Mouse (Mus musculus) myocyte (in vitro differentiated cells): ENCODE data around the gene Fat3. TPM values are rescaled to one million over a fixed set of nuclear protein-coding genes. Genes with fewer than 3 reads are reported as not detected.

Experiments used
- H3K27me3 ChIP-seq: one replicate; pipeline ENCODE4 v1.6.1; 2011; ENCODE audit not compliant: control insufficient read depth, insufficient read depth, insufficient read length
- H3K36me3 ChIP-seq: one replicate; pipeline ENCODE4 v1.6.1; 2011; ENCODE audit not compliant: control insufficient read depth, insufficient read depth
- H3K4me2 ChIP-seq: one replicate; pipeline ENCODE4 v1.6.1; 2011; ENCODE audit warnings: low read depth, control low read depth
- H3K4me3 ChIP-seq: one replicate; pipeline ENCODE4 v1.5.1; 2011; ENCODE audit warnings: mild to moderate bottlenecking, control low read depth, moderate library complexity
- H3K79me2 ChIP-seq: one replicate; pipeline ENCODE4 v1.6.1; 2011; ENCODE audit not compliant: control insufficient read depth, insufficient read depth
- H3ac ChIP-seq: one replicate; pipeline ENCODE4 v1.6.1; 2011; ENCODE audit not compliant: control insufficient read depth, insufficient read length
- CEBPB ChIP-seq: IDR thresholded peaks from 2 replicates; pipeline ENCODE4 v1.6.1; 2011; ENCODE audit warnings: mild to moderate bottlenecking, moderate library complexity; ENCODE audit not compliant: poor library complexity, insufficient read depth, severe bottlenecking
- E2F4 ChIP-seq: IDR thresholded peaks from one replicate; pipeline ENCODE4 v1.6.1; 2011; ENCODE audit warnings: mild to moderate bottlenecking, control low read depth, moderate library complexity; ENCODE audit not compliant: insufficient read depth
- MAX ChIP-seq: IDR thresholded peaks from one replicate; pipeline ENCODE4 v1.6.1; 2011; ENCODE audit warnings: low read depth, mild to moderate bottlenecking, control low read depth
- MYOD1 ChIP-seq, 3 experiments: IDR thresholded peaks; one replicate each; pipeline ENCODE4 v1.6.1; 2011; ENCODE audit warnings: control low read depth in 2 of 3, low read depth in 2 of 3, mild to moderate bottlenecking in 2 of 3, moderate library complexity in 1 of 3; ENCODE audit not compliant: insufficient read length in 2 of 3, control insufficient read depth in 1 of 3
- MYOG ChIP-seq, 3 experiments: IDR thresholded peaks; one replicate each; pipeline ENCODE4 v1.6.1; 2011; ENCODE audit warnings: control low read depth in 2 of 3, low read depth in 2 of 3, mild to moderate bottlenecking in 2 of 3; ENCODE audit not compliant: insufficient read length in 2 of 3, control insufficient read depth in 1 of 3, insufficient read depth in 1 of 3
- POLR2A ChIP-seq: IDR thresholded peaks from one replicate; pipeline ENCODE4 v1.6.1; 2011; ENCODE audit warnings: low read depth, mild to moderate bottlenecking, control low read depth, moderate library complexity; ENCODE audit not compliant: insufficient read length
- POLR2AphosphoS2 ChIP-seq: IDR thresholded peaks from one replicate; pipeline ENCODE4 v1.6.1; 2011; ENCODE audit warnings: low read depth, control low read depth; ENCODE audit not compliant: insufficient read length
- REST ChIP-seq: IDR thresholded peaks from one replicate; pipeline ENCODE4 v1.6.1; 2011; ENCODE audit warnings: mild to moderate bottlenecking, control low read depth, moderate library complexity; ENCODE audit not compliant: insufficient read depth, insufficient read length
- SRF ChIP-seq: IDR thresholded peaks from one replicate; pipeline ENCODE4 v1.6.1; 2011; ENCODE audit warnings: low read depth; ENCODE audit not compliant: control insufficient read depth, insufficient read length
- TCF12 ChIP-seq: IDR thresholded peaks from one replicate; pipeline ENCODE4 v1.6.1; 2011; ENCODE audit warnings: mild to moderate bottlenecking, control low read depth; ENCODE audit not compliant: poor library complexity, insufficient read depth, severe bottlenecking
- TCF3 ChIP-seq: IDR thresholded peaks from one replicate; pipeline ENCODE4 v1.6.1; 2011; ENCODE audit warnings: low read depth, control low read depth; ENCODE audit not compliant: insufficient read length
- USF1 ChIP-seq: IDR thresholded peaks from one replicate; pipeline ENCODE4 v1.6.1; 2011; ENCODE audit warnings: low read depth, mild to moderate bottlenecking, control low read depth, moderate library complexity
- polyA plus RNA-seq: library from polyadenylated mRNA; unstranded; fragments of >200 nt; fragmentation: generic; extraction: Trizol; gene quantifications from one replicate; pipeline ENCODE4 v1.2.1, GENCODE M21; 2012; ENCODE audit warnings: missing spikeins

Gene Fat3
- polyA plus RNA-seq, 1 experiment = not detected

DNA sequence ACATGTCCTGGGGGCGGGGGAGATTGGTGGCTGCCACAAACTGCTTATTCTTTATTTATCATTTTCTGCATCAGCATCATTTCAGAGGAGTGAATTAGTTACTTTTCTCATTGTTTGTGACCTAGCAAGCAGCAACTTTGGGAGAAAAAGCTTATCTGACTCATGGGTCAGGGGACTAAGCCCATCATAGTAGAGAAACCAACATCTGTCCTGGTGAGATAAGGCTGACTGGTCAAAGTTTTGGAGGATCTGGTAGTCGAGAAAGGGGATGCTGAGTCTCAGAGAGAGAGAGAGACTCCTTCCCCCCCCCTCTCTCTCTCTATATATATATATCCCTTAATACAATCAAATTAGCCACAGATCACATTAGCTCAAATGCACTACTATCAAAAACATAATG lies 273.7 kb downstream of the Fat3 start:
- no peak for TF ChIP-seq POLR2AphosphoS2
- no peak for TF ChIP-seq TCF12
- no peak for TF ChIP-seq E2F4
- no peak for TF ChIP-seq MAX
- TF ChIP-seq MYOG (IDR thresholded peaks at IDR 0.05; ENCODE audit: control insufficient read depth in 1 of 3, insufficient read depth in 1 of 3, insufficient read length in 2 of 3, low read depth in 2 of 3) = no peak
- TF ChIP-seq CEBPB = no peak
- no peak for TF ChIP-seq USF1
- no peak for TF ChIP-seq MYOD1 (IDR thresholded peaks at IDR 0.05; ENCODE audit: control insufficient read depth in 1 of 3, insufficient read length in 2 of 3, low read depth in 2 of 3)
- TF ChIP-seq TCF3 = no peak
- no peak for TF ChIP-seq SRF
- TF ChIP-seq POLR2A = no peak
- TF ChIP-seq REST = no peak
- Histone ChIP-seq H3K36me3 (no peaks in the 10 kb centered on the region), H3K27me3 (peaks cover 12% of the 10 kb centered on the region), H3K79me2 (no peaks in the 10 kb centered on the region), H3K4me2 (no peak overlapping the region), H3ac (no peak overlapping the region), H3K4me3 (no peak overlapping the region)

DNA sequence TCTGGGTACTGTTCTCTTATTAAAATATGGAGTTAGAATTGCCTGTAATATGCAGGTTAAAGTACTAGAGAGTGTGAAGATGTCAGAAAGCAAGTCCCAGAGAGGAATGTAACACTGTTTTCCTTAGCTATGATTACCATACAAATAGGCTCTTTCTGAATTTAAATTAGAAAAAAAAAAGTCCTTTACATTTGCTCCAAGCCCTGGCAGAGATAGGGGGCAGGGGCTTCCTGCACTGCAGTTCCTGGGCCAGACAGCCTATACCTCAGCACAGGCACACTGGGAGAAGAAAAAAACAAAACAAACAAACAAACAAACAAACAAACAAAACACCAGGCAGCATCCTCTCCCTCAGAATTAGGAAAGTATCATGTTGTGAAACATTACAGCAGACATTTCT lies 274.5 kb downstream of the Fat3 start:
- Histone ChIP-seq H3K4me2 (no peak overlapping the region), H3K4me3 (no peak overlapping the region), H3ac (no peak overlapping the region), H3K79me2 (no peaks in the 10 kb centered on the region), H3K36me3 (no peaks in the 10 kb centered on the region), H3K27me3 (peaks cover 11% of the 10 kb centered on the region)
- TF ChIP-seq MAX (no peak), MYOG (IDR thresholded peaks at IDR 0.05; ENCODE audit: control insufficient read depth in 1 of 3, insufficient read depth in 1 of 3, insufficient read length in 2 of 3, low read depth in 2 of 3) (no peak), USF1 (no peak), SRF (no peak), TCF12 (no peak), MYOD1 (IDR thresholded peaks at IDR 0.05; ENCODE audit: control insufficient read depth in 1 of 3, insufficient read length in 2 of 3, low read depth in 2 of 3) (no peak), REST (no peak), TCF3 (no peak), POLR2AphosphoS2 (no peak), POLR2A (no peak), E2F4 (no peak), CEBPB (no peak)

DNA sequence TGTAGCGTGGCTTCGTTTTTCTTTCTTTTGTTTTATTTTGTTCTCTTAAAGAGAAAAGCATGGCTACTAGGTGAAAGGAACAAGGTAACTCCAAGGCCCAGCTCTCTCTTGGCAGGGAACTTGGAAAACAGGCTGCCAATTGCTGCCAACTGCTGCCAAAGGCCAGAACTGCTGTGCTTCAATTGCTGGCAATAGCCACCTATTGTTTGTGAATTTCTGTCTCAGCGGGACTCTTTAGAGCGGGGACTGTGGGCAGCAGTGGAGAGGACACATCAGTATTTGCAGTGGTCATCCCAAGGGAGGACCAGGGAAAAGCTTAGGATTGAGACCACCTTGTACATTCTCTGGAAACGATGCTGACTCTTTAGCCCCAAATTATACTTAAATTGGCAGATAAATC lies 279.2 kb downstream of the Fat3 start:
- Histone ChIP-seq H3K79me2 (no peaks in the 10 kb centered on the region), H3K36me3 (no peaks in the 10 kb centered on the region)
- TF ChIP-seq MYOG (IDR thresholded peaks at IDR 0.05; ENCODE audit: control insufficient read depth in 1 of 3, insufficient read depth in 1 of 3, insufficient read length in 2 of 3, low read depth in 2 of 3) = no peak
- no peak for TF ChIP-seq MAX

DNA sequence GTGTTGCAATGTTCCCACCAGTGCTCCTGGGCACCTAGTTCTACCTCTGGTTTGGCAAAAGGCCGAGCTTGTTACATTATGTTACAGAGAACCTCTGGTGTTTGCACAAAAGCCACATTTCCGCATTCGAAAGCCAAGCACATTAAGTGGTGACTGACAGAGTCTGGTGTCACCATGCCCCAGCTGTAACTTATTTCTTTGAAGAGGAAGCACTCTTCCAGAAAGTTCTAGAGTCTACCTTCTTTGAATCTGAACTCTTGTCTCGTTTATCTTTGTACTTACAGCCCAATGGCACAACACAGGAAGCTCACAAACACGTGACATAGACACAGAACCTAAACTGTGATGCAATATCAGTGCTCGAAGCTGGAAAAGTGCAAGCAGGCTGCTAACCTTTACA lies 284.9 kb downstream of the Fat3 start:
- H3K27me3 ChIP-seq = no peaks in the 10 kb centered on the region
- TF ChIP-seq POLR2A = no peak
- TF ChIP-seq USF1 = peak; percentile 11
- TF ChIP-seq CEBPB = no peak
- TF ChIP-seq TCF3 = no peak
- H3K4me3 ChIP-seq = no peak overlapping the region

More for the DNA sequence above, 279.2 kb downstream of the Fat3 start:
- no peak overlapping the region for H3K4me2 ChIP-seq
- H3K4me3 ChIP-seq = no peak overlapping the region
- H3ac ChIP-seq = no peak overlapping the region
- H3K27me3 ChIP-seq = peaks cover 6% of the 10 kb centered on the region

DNA sequence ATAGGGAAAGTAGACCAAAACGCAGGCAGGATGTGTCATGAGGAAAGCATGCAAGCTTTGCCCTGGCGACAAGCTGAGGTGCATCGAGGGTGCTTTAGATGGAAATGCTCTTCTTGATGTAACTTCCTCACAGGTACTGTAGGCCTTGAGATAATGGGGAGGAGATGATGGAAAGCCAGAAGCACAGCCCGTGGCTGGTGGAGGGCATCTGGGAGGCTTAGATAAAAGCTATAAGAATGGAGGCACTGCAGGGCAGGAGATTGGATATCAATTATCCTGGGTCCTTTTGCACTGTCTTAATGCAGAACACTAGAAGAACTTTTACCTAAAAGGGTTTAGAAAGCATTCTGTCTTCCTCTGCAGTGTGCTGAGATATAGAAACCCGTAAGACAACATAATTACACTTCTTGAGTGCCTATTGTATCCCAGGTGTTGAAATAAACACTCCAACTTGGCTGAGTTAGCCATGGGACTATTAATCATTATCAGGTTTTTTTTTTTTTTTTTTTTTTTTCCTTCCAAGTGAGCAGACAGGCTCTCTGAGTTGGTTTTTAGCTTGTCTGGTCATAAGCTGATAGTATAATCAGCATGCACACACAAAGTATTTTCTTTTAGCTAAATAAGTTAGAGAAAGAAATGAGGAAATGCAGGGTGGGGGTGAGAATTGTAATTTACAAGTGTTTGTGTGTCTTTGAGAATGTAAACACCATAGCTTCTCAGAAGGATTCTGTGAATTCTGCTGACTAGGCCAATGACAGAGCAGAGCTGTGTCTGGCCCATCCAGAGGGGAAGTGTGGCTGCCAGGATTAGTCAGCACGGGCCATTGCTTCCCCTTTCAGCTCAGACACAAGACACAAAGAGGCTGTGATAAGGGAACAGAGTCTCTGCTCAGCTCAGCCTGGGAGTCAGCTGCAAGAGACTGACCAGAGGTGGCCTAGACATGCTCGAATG lies 286.1 kb downstream of the Fat3 start:
- no peak for TF ChIP-seq CEBPB
- no peak for TF ChIP-seq REST
- TF ChIP-seq MYOG (IDR thresholded peaks at IDR 0.05; ENCODE audit: control insufficient read depth in 1 of 3, insufficient read depth in 1 of 3, insufficient read length in 2 of 3, low read depth in 2 of 3) = no peak
- no peak for TF ChIP-seq POLR2A
- no peak for TF ChIP-seq TCF3
- TF ChIP-seq USF1 = no peak
- no peak for TF ChIP-seq TCF12
- H3ac ChIP-seq = no peak overlapping the region
- no peaks in the 10 kb centered on the region for H3K36me3 ChIP-seq
- H3K79me2 ChIP-seq = no peaks in the 10 kb centered on the region
- H3K4me2 ChIP-seq = peak overlapping the region; percentile 15
- H3K27me3 ChIP-seq = no peaks in the 10 kb centered on the region
- no peak overlapping the region for H3K4me3 ChIP-seq

More for the DNA sequence above, 284.9 kb downstream of the Fat3 start:
- H3ac ChIP-seq = no peak overlapping the region
- no peaks in the 10 kb centered on the region for H3K36me3 ChIP-seq
- no peak overlapping the region for H3K4me2 ChIP-seq
- H3K79me2 ChIP-seq = no peaks in the 10 kb centered on the region
